Mouse (Mus musculus): ENCODE measurements around the gene Eif3b.

DNA sequence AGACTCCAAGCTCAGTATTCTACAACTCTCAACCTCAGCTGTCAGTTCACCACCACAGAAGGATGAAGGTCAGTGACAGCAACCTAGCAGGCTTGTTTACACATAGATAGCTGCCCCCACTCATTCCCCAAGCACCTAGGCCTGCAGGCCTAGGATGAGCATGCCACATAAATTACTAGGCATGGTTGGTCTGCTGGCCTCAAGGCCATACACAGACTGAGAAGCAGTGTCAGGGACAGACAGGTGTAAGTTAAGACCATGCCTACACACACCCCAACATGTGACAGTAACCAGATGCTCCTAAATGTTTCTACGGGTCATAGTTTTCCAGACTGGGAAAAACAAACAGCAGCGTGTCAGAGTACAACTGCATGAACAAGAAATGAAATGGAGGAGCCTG lies 49.7 kb upstream of the Eif3b start:
- TF ChIP-seq POLR2A (IDR thresholded peaks at IDR 0.05; ENCODE audit: borderline replicate concordance, insufficient read depth, low read length) (no peak), CTCF (IDR thresholded peaks at IDR 0.05; ENCODE audit: borderline replicate concordance, insufficient read depth, low read depth, low read length) (no peak)

All from cerebellum, adult 2 months (tissue).